Mouse (Mus musculus) spleen, postnatal 14 days (tissue): Measurements from ENCODE around the gene Vsig8.
A peak's percentile ranks its signal among the peaks of the same experiment; 100 is the strongest.

Experiments
- DNase-seq, 2 experiments: peaks; one replicate each; pipeline ENCODE4 v3.0.0; 2021 to 2022; ENCODE audit warnings: low spot score in 2 of 2

The Vsig8 gene

GRCm38 (mm10) chr1:172528701-172529100 lies 27.0 kb upstream of the Vsig8 start:
- DNase-seq = peak; percentile 76 to 89

GRCm38 (mm10) chr1:172530544-172531220 lies 25.1 kb upstream of the Vsig8 start:
- DNase-seq = no peak

GRCm38 (mm10) chr1:172532551-172532950 lies 23.2 kb upstream of the Vsig8 start:
- DNase-seq = no peak

- no peak for DNase-seq
These were observed 20.6 kb upstream of the Vsig8 start for GRCm38 (mm10) chr1:172535116-172535515.

GRCm38 (mm10) chr1:172539827-172540226 lies 15.9 kb upstream of the Vsig8 start:
- DNase-seq = no peak

- no peak for DNase-seq
These were observed 15.4 kb upstream of the Vsig8 start for GRCm38 (mm10) chr1:172540283-172540820.

GRCm38 (mm10) chr1:172546062-172546461 lies 9.7 kb upstream of the Vsig8 start:
- DNase-seq = no peak

GRCm38 (mm10) chr1:172548501-172548900 lies 7.2 kb upstream of the Vsig8 start:
- no peak for DNase-seq

GRCm38 (mm10) chr1:172549314-172549713 lies 6.4 kb upstream of the Vsig8 start:
- no peak for DNase-seq

GRCm38 (mm10) chr1:172549717-172550116 lies 6.0 kb upstream of the Vsig8 start:
- no peak for DNase-seq

GRCm38 (mm10) chr1:172550551-172550951 lies 5.2 kb upstream of the Vsig8 start:
- DNase-seq = peak; percentile 21 to 42

- DNase-seq = no peak
These were observed 4.7 kb upstream of the Vsig8 start for GRCm38 (mm10) chr1:172551009-172551408.

GRCm38 (mm10) chr1:172552623-172553022 lies 3.1 kb upstream of the Vsig8 start:
- DNase-seq = no peak

GRCm38 (mm10) chr1:172562641-172563464 lies 7.1 kb downstream of the Vsig8 start:
- peak in 1 of 2 experiments; percentile 36 for DNase-seq

GRCm38 (mm10) chr1:172563465-172563828 lies 7.7 kb downstream of the Vsig8 start:
- DNase-seq = no peak

GRCm38 (mm10) chr1:172566131-172566530 lies 10.4 kb downstream of the Vsig8 start:
- no peak for DNase-seq

- DNase-seq = no peak
These were observed 12.0 kb downstream of the Vsig8 start for GRCm38 (mm10) chr1:172567758-172568157.

- no peak for DNase-seq
These were observed 24.4 kb downstream of the Vsig8 start for GRCm38 (mm10) chr1:172580116-172580515.

GRCm38 (mm10) chr1:172582436-172582835 lies 26.7 kb downstream of the Vsig8 start:
- no peak for DNase-seq

- DNase-seq = no peak
These were observed 28.5 kb downstream of the Vsig8 start for GRCm38 (mm10) chr1:172584271-172584670.

- no peak for DNase-seq
These were observed 29.3 kb downstream of the Vsig8 start for GRCm38 (mm10) chr1:172585026-172585425.

GRCm38 (mm10) chr1:172585612-172586567 lies 30.2 kb downstream of the Vsig8 start:
- DNase-seq = no peak
